Mouse (Mus musculus) C2C12 (cell line): ENCODE results near the gene Vps45. TPM values are rescaled to one million over a fixed set of nuclear protein-coding genes. Genes with fewer than 3 reads are reported as not detected.

Experiments
- H3K27me3 ChIP-seq: one replicate; pipeline ENCODE4 v1.6.1; 2011; ENCODE audit not compliant: control insufficient read depth, insufficient read depth, insufficient read length
- H3K36me3 ChIP-seq: one replicate; pipeline ENCODE4 v1.6.1; 2011; ENCODE audit not compliant: control insufficient read depth, insufficient read depth
- H3K4me3 ChIP-seq: one replicate; pipeline ENCODE4 v1.5.1; 2011; ENCODE audit warnings: mild to moderate bottlenecking, control low read depth; ENCODE audit not compliant: poor library complexity, insufficient read depth, severe bottlenecking
- H3K79me2 ChIP-seq: one replicate; pipeline ENCODE4 v1.6.1; 2011; ENCODE audit not compliant: control insufficient read depth, insufficient read depth
- H3K79me3 ChIP-seq: one replicate; pipeline ENCODE4 v1.6.1; 2011; ENCODE audit warnings: low read depth, control low read depth
- H3ac ChIP-seq: one replicate; pipeline ENCODE3; 2011; ENCODE audit warnings: low read depth; ENCODE audit not compliant: control insufficient read depth, insufficient read length
- CEBPB ChIP-seq: IDR thresholded peaks from one replicate; pipeline ENCODE4 v1.6.1; 2011; ENCODE audit warnings: low read depth, mild to moderate bottlenecking, control low read depth, moderate library complexity
- CTCF ChIP-seq: IDR thresholded peaks from one replicate; pipeline ENCODE4 v1.5.1; 2011; ENCODE audit not compliant: control insufficient read depth, insufficient read depth, insufficient read length
- FOSL1 ChIP-seq: IDR thresholded peaks from one replicate; pipeline ENCODE4 v1.8.0; 2011; ENCODE audit warnings: mild to moderate bottlenecking, low read length; ENCODE audit not compliant: poor library complexity, insufficient read depth, severe bottlenecking
- MAX ChIP-seq: IDR thresholded peaks from one replicate; pipeline ENCODE4 v1.6.1; 2011; ENCODE audit warnings: mild to moderate bottlenecking, control low read depth
- MYOD1 ChIP-seq: IDR thresholded peaks from one replicate; pipeline ENCODE4 v1.6.1; 2011; ENCODE audit warnings: low read depth; ENCODE audit not compliant: control insufficient read depth, insufficient read length
- MYOG ChIP-seq: IDR thresholded peaks from one replicate; pipeline ENCODE4 v1.6.1; 2011; ENCODE audit not compliant: control insufficient read depth, insufficient read length; ENCODE audit errors: extremely low read depth
- USF1 ChIP-seq: IDR thresholded peaks from one replicate; pipeline ENCODE4 v1.6.1; 2011; ENCODE audit warnings: low read depth, mild to moderate bottlenecking, control low read depth, moderate library complexity
- polyA plus RNA-seq: library from polyadenylated mRNA; unstranded; fragments of >200 nt; fragmentation: generic; extraction: Trizol; gene quantifications from one replicate; pipeline ENCODE4 v1.2.1, GENCODE M21; 2012; ENCODE audit warnings: missing spikeins

The Vps45 gene
- polyA plus RNA-seq, 1 experiment = 15.6 TPM

- Histone ChIP-seq H3ac (no peak overlapping the region), H3K4me3 (no peak overlapping the region), H3K36me3 (no peaks in the 10 kb centered on the region), H3K79me2 (no peaks in the 10 kb centered on the region), H3K79me3 (no peaks in the 10 kb centered on the region), H3K27me3 (no peaks in the 10 kb centered on the region)
- TF ChIP-seq CTCF (no peak), USF1 (no peak), MYOD1 (no peak), MYOG (no peak)
These were observed 36.7 kb downstream of the Vps45 start for GRCm38 (mm10) chr3:96021421-96022128.

- Histone ChIP-seq H3K27me3 (no peaks in the 10 kb centered on the region), H3K36me3 (no peaks in the 10 kb centered on the region), H3K79me3 (no peaks in the 10 kb centered on the region), H3K79me2 (no peaks in the 10 kb centered on the region), H3K4me3 (no peak overlapping the region), H3ac (no peak overlapping the region)
- TF ChIP-seq CEBPB (no peak), FOSL1 (no peak), MYOG (no peak), MYOD1 (no peak), CTCF (no peak), USF1 (no peak), MAX (no peak)
These were observed 37.5 kb downstream of the Vps45 start for GRCm38 (mm10) chr3:96020735-96021134.

GRCm38 (mm10) chr3:96017461-96017860 is 40.8 kb downstream of the Vps45 start:
- no peaks in the 10 kb centered on the region for H3K79me2 ChIP-seq
- H3ac ChIP-seq = no peak overlapping the region
- H3K79me3 ChIP-seq = no peaks in the 10 kb centered on the region
- TF ChIP-seq MYOD1 (no peak), CEBPB (no peak), MAX (no peak), USF1 (no peak), FOSL1 (no peak), CTCF (no peak), MYOG (no peak)
- H3K27me3 ChIP-seq = no peaks in the 10 kb centered on the region
- no peaks in the 10 kb centered on the region for H3K36me3 ChIP-seq
- no peak overlapping the region for H3K4me3 ChIP-seq

GRCm38 (mm10) chr3:96016257-96016889 is 41.9 kb downstream of the Vps45 start:
- Histone ChIP-seq H3K27me3 (no peaks in the 10 kb centered on the region), H3K79me2 (no peaks in the 10 kb centered on the region), H3K36me3 (no peaks in the 10 kb centered on the region), H3K79me3 (no peaks in the 10 kb centered on the region), H3ac (no peak overlapping the region), H3K4me3 (no peak overlapping the region)
- no peak for TF ChIP-seq MYOD1
- TF ChIP-seq FOSL1 = no peak
- TF ChIP-seq USF1 = no peak
- no peak for TF ChIP-seq MYOG
- no peak for TF ChIP-seq CTCF
- TF ChIP-seq MAX = no peak
- no peak for TF ChIP-seq CEBPB

GRCm38 (mm10) chr3:96015681-96016080 is 42.6 kb downstream of the Vps45 start:
- H3K27me3 ChIP-seq = no peaks in the 10 kb centered on the region
- no peak for TF ChIP-seq MAX
- TF ChIP-seq CEBPB = no peak
- no peak for TF ChIP-seq USF1
- TF ChIP-seq MYOD1 = no peak
- no peak for TF ChIP-seq FOSL1
- no peak for TF ChIP-seq CTCF
- no peak for TF ChIP-seq MYOG
- H3ac ChIP-seq = no peak overlapping the region

More at GRCm38 (mm10) chr3:96015681-96016080, 42.6 kb downstream of the Vps45 start:
- H3K79me2 ChIP-seq = no peaks in the 10 kb centered on the region
- H3K79me3 ChIP-seq = no peaks in the 10 kb centered on the region
- no peak overlapping the region for H3K4me3 ChIP-seq
- no peaks in the 10 kb centered on the region for H3K36me3 ChIP-seq
